Mouse (Mus musculus) limb, embryonic 14.5 days (tissue): ENCODE results near the gene Inpp5d. TPM values are rescaled to one million over a fixed set of nuclear protein-coding genes. Genes with fewer than 3 reads are reported as not detected.
A peak's percentile ranks its signal among the peaks of the same experiment; 100 is the strongest.

Experiments
- ATAC-seq: fragments of 200-750 bp; cut with Nextera tagmentation; 2 replicates; pipeline ENCODE4 v1.8.0; 2017; ENCODE audit warnings: low read depth, moderate number of reproducible peaks, moderate TSS enrichment; ENCODE audit not compliant: low FRiP score
- DNase-seq: peaks from one replicate; pipeline ENCODE4 v3.0.0-alpha.2; 2015; ENCODE audit warnings: low spot score
- H3K27ac ChIP-seq: fragments of 300-500 bp; sonication (generic); replicated peaks from 2 replicates; pipeline ENCODE4 v1.5.1; 2014; ENCODE audit warnings: low read depth, mild to moderate bottlenecking, low read length, moderate library complexity, mixed read lengths
- H3K27me3 ChIP-seq: fragments of 300-500 bp; sonication (generic); 2 replicates; pipeline ENCODE4 v1.6.1; 2014; ENCODE audit warnings: low read length, mixed read lengths; ENCODE audit not compliant: control insufficient read depth, insufficient read depth
- H3K36me3 ChIP-seq: fragments of 300-500 bp; sonication (generic); 2 replicates; pipeline ENCODE4 v1.6.1; 2014; ENCODE audit warnings: mild to moderate bottlenecking, low read length, moderate library complexity, mixed read lengths; ENCODE audit not compliant: control insufficient read depth, insufficient read depth
- H3K4me1 ChIP-seq: fragments of 300-500 bp; sonication (generic); 2 replicates; pipeline ENCODE4 v1.6.1; 2014; ENCODE audit warnings: antibody characterized with exemption, low read length, mixed read lengths; ENCODE audit not compliant: control insufficient read depth, insufficient read depth
- H3K4me2 ChIP-seq: fragments of 300-500 bp; sonication (generic); replicated peaks from 2 replicates; pipeline ENCODE4 v1.6.1; 2014; ENCODE audit warnings: low read depth, mild to moderate bottlenecking, low read length, moderate library complexity; ENCODE audit not compliant: severe bottlenecking
- H3K4me3 ChIP-seq: fragments of 300-500 bp; sonication (generic); replicated peaks from 2 replicates; pipeline ENCODE4 v1.5.1; 2014; ENCODE audit warnings: low read length
- H3K9ac ChIP-seq: fragments of 300-500 bp; sonication (generic); 2 replicates; pipeline ENCODE4 v1.6.1; 2014; ENCODE audit warnings: mild to moderate bottlenecking, low read depth, low read length, moderate library complexity; ENCODE audit not compliant: severe bottlenecking
- H3K9me3 ChIP-seq: fragments of 300-500 bp; sonication (generic); 2 replicates; pipeline ENCODE4 v1.6.1; 2016; ENCODE audit warnings: low read length; ENCODE audit not compliant: control insufficient read depth
- POLR2A ChIP-seq: fragments of 200-500 bp; IDR thresholded peaks from 2 replicates; pipeline ENCODE4 v1.8.0; 2012; ENCODE audit warnings: inconsistent platforms, mild to moderate bottlenecking, moderate library complexity, borderline replicate concordance; ENCODE audit not compliant: insufficient read depth, insufficient read length; ENCODE audit errors: extremely low read depth
- WGBS: fragments of 180-500 bp; shearing (Covaris S2); extraction: QIAGEN DNeasy Blood & Tissue Kit; methylation state at CpG from one replicate; pipeline ENCODE4 v1.1.7; 2014; 5-methylcytosine and 5-hydroxymethylcytosine counted together
- polyA plus RNA-seq, 2 experiments: library from polyadenylated mRNA; depleted of rRNA in 1 of 2; stranded (reverse) in 1 of 2; unstranded in 1 of 2; fragments of >200 nt; fragmentation: Nextera tagmentation in 1 of 2; extraction: Ambion mirVana in 1 of 2; gene quantifications; 2 replicates each; pipeline versions ENCODE4 v1.2.1 to v1.2.3; 2012 to 2014

The Inpp5d gene
- polyA plus RNA-seq, 2 experiments: 5.9 to 9.7 TPM

GRCm38 (mm10) chr1:87639724-87640123 lies 19.6 kb downstream of the Inpp5d start:
- no peak overlapping the region for H3K4me3 ChIP-seq
- no peaks in the 10 kb centered on the region for H3K9me3 ChIP-seq
- ATAC-seq (no peak), DNase-seq (no peak)
- no peaks in the 10 kb centered on the region for H3K27me3 ChIP-seq
- H3K4me1 ChIP-seq: no peaks in the 10 kb centered on the region
- H3K4me2 ChIP-seq: no peak overlapping the region
- no peak for TF ChIP-seq POLR2A
- H3K36me3 ChIP-seq: no peaks in the 10 kb centered on the region
- WGBS: 88% methylated on average over 8 of the region's 8 CpGs
- peak overlapping the region; percentile 65; the same call in 1 of the 2 replicates for H3K27ac ChIP-seq
- H3K9ac ChIP-seq: no peak overlapping the region

DNA sequence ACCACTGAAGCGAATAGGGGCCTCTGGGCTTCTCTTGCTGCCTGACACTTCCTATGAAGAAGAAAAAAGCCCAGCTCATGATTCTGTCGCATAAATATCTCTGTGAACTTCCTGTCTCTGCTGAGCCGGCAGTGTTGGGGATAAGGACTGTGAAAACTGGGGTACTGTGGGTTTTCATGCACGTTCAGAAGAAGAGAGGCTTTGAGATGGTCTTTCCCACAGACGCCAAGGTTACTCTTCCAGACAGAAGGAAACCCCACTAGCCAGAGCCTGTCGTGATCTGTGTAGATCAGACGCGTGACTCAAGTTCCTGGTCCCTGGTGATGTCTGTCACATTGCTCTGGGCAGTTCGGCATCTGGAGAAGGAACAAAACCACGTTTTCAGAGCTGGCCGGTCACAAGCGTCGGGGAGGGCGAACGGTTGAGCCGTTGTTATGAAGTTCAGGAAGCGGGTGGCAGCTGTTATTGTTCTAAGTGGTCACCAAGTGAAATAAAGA lies 20.1 kb downstream of the Inpp5d start:
- DNase-seq: no peak

GRCm38 (mm10) chr1:87643016-87643415 lies 22.9 kb downstream of the Inpp5d start:
- no peak for TF ChIP-seq POLR2A

More for the DNA sequence above, 20.1 kb downstream of the Inpp5d start:
- ATAC-seq: no peak
- no peak for TF ChIP-seq POLR2A
- no peaks in the 10 kb centered on the region for H3K36me3 ChIP-seq
- no peaks in the 10 kb centered on the region for H3K9me3 ChIP-seq
- H3K27ac ChIP-seq: peak overlapping the region; percentile 65; the same call in 1 of the 2 replicates
- H3K4me3 ChIP-seq: no peak overlapping the region
- H3K4me2 ChIP-seq: no peak overlapping the region
- 66% methylated on average over 17 of the region's 17 CpGs for WGBS
- no peak overlapping the region for H3K9ac ChIP-seq
- H3K27me3 ChIP-seq: no peaks in the 10 kb centered on the region
- H3K4me1 ChIP-seq: no peaks in the 10 kb centered on the region

DNA sequence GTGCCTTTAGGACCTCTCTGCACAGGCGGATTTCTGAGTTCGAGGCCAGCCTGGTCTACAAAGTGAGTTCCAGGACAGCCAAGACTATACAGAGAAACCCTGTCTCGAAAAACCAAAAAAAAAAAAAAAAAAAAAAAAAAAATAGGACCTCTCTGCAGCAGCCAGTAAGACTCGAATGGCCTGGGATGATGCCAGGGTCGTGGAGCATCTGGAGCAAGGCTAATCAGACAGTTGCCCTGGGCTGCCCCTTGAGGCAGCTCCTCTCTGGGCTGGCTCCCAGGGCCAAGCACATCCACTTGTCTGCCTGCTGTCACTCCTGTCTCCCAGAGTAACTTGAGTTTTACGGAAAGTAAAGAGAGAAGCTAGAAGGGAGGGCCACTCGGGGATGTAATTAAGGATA lies 24.9 kb downstream of the Inpp5d start:
- no peaks in the 10 kb centered on the region for H3K4me1 ChIP-seq
- H3K27ac ChIP-seq: no peak overlapping the region
- no peak for TF ChIP-seq POLR2A
- DNase-seq (no peak), ATAC-seq (no peak)
- no peak overlapping the region for H3K4me3 ChIP-seq
- no peaks in the 10 kb centered on the region for H3K27me3 ChIP-seq
- H3K36me3 ChIP-seq: no peaks in the 10 kb centered on the region
- no peak overlapping the region for H3K9ac ChIP-seq
- 65% methylated on average over 7 of the region's 7 CpGs for WGBS
- no peaks in the 10 kb centered on the region for H3K9me3 ChIP-seq
- no peak overlapping the region for H3K4me2 ChIP-seq

More at GRCm38 (mm10) chr1:87643016-87643415, 22.9 kb downstream of the Inpp5d start:
- ATAC-seq: no peak
- Histone ChIP-seq H3K4me3 (no peak overlapping the region), H3K27me3 (no peaks in the 10 kb centered on the region), H3K4me2 (no peak overlapping the region), H3K9me3 (no peaks in the 10 kb centered on the region), H3K27ac (no peak overlapping the region), H3K36me3 (no peaks in the 10 kb centered on the region), H3K9ac (no peak overlapping the region), H3K4me1 (no peaks in the 10 kb centered on the region)
- 85% methylated on average over 7 of the region's 7 CpGs for WGBS
- DNase-seq: no peak

- H3K36me3 ChIP-seq: no peaks in the 10 kb centered on the region
- WGBS: 76% methylated on average over 6 of the region's 6 CpGs
- H3K27ac ChIP-seq: no peak overlapping the region
- H3K4me1 ChIP-seq: no peaks in the 10 kb centered on the region
- no peak for DNase-seq
- H3K4me2 ChIP-seq: no peak overlapping the region
- no peaks in the 10 kb centered on the region for H3K27me3 ChIP-seq
- no peaks in the 10 kb centered on the region for H3K9me3 ChIP-seq
- no peak for TF ChIP-seq POLR2A
- no peak overlapping the region for H3K9ac ChIP-seq
- H3K4me3 ChIP-seq: no peak overlapping the region
- ATAC-seq: no peak
Measured at GRCm38 (mm10) chr1:87645748-87646147, 25.6 kb downstream of the Inpp5d start.

DNA sequence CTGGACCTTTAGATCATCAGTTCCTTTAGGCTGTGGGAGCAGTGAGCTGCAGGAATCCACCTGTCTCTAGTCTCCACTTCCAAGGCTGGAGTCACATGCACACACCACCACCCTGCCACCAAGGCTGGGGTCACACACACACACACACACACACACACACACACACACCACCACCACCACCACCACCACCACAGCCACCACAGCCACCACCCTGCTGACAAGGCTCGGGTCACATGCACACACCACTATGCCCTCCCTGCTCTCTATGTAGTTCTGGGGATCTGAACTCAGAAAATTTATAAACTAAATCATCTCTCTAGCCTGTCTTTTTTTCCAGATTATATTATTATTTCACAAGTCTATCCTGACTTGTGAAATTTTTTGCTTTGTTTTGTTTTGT lies 27.7 kb downstream of the Inpp5d start:
- H3K9ac ChIP-seq: no peak overlapping the region
- WGBS: 80% methylated on average over 1 of the region's 1 CpGs
- no peak for ATAC-seq

More for the DNA sequence above, 27.7 kb downstream of the Inpp5d start:
- TF ChIP-seq POLR2A: no peak
- no peak overlapping the region for H3K27ac ChIP-seq
- H3K4me3 ChIP-seq: no peak overlapping the region
- no peaks in the 10 kb centered on the region for H3K4me1 ChIP-seq
- H3K4me2 ChIP-seq: no peak overlapping the region
- DNase-seq: no peak
- no peaks in the 10 kb centered on the region for H3K27me3 ChIP-seq
- H3K9me3 ChIP-seq: no peaks in the 10 kb centered on the region
- no peaks in the 10 kb centered on the region for H3K36me3 ChIP-seq
